Comparison of ENCODE assay signal across 32 mouse cellular contexts in the genomic region with DNA sequence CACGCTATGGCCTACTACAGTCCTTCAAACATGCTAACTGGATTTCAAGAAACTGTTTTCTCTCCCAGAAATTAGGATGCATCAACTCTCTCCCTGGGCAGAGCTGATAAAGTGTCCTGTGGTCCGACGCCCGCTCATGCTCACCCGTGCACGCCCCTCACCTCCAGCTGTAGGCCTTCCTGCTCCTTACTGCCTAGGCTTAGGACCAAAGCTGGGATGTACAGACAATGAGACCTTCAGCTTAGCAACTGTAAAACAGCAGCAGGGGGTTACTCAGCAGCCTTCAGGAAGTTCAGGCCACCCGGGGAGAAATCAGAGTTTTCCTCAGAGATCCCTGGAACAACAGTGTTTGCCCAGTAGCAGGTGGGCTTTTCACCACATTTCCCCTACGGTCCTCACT. TPM values are rescaled to one million over a fixed set of nuclear protein-coding genes. Genes with fewer than 3 reads are reported as not detected.
"Had no signal": no experiment of that assay in that cellular context is flagged by ENCODE, and none has a peak within 500 bp of the region (broad histone marks: within the 10 kb centered on the region; RNA-seq: fewer than 3 reads in every experiment).

No protein-coding gene starts in this region.

- H3K4me2 ChIP-seq: heart, embryonic 11.5 days; hindbrain, embryonic 12.5 days; hindbrain, embryonic 14.5 days; kidney, embryonic 15.5 days; limb, embryonic 12.5 days; liver, embryonic 11.5 days; liver, embryonic 13.5 days; liver, embryonic 15.5 days had no signal

- H3K4me3 ChIP-seq: gastrocnemius, adult 2 months; heart, adult 2 months; hindbrain, embryonic 10.5 days; hindbrain, embryonic 12.5 days; kidney, embryonic 15.5 days; limb, embryonic 12.5 days; liver, embryonic 13.5 days; liver, embryonic 15.5 days had no signal

- H3K9ac ChIP-seq: hindbrain, embryonic 12.5 days; hindbrain, embryonic 14.5 days; kidney, embryonic 15.5 days; limb, embryonic 12.5 days; liver, embryonic 13.5 days; liver, embryonic 15.5 days had no signal

- H3K4me1 ChIP-seq: kidney, embryonic 15.5 days; liver, embryonic 13.5 days; liver, embryonic 15.5 days had no signal

- H3K36me3 ChIP-seq: hindbrain, embryonic 10.5 days; hindbrain, embryonic 12.5 days; kidney, embryonic 15.5 days; limb, embryonic 12.5 days; liver, embryonic 13.5 days; liver, embryonic 15.5 days had no signal

- H3K9me3 ChIP-seq: hindbrain, embryonic 10.5 days; hindbrain, embryonic 12.5 days; kidney, embryonic 15.5 days; limb, embryonic 12.5 days; liver, embryonic 13.5 days; liver, embryonic 15.5 days had no signal

- DNase-seq: gastrocnemius, adult 2 months; gastrocnemius, postnatal 10 days; gastrocnemius, postnatal 25 days; heart, adult 2 months; heart, postnatal 10 days; heart, postnatal 4 days; kidney, adult 11 months; kidney, adult 2 months; kidney, adult 9 months; kidney, postnatal 14 days; kidney, postnatal 36 days; layer of hippocampus, adult 9-11 months; layer of hippocampus, postnatal 36 days; left cerebral cortex, postnatal 4 days; liver; liver, embryonic 13.5 days had no signal

- H3K27ac ChIP-seq: gastrocnemius, adult 2 months; heart, adult 2 months; hindbrain, embryonic 10.5 days; hindbrain, embryonic 12.5 days; hindbrain, embryonic 14.5 days; kidney, embryonic 15.5 days; kidney, postnatal 0 days; limb, embryonic 12.5 days; liver, embryonic 13.5 days; liver, embryonic 15.5 days had no signal

- ATAC-seq: hindbrain, embryonic 16.5 days; intestine, embryonic 16.5 days had no signal

- H3K27me3 ChIP-seq: hindbrain, embryonic 12.5 days; kidney, embryonic 15.5 days; limb, embryonic 12.5 days; liver, embryonic 13.5 days; liver, embryonic 15.5 days had no signal

RNA-seq across cellular contexts. Expression of a gene that starts 37.1 kb away (rescaled TPM):
- total RNA-seq: gastrocnemius, adult 2 months; gastrocnemius, postnatal 10 days; gastrocnemius, postnatal 25 days; gastrocnemius, postnatal 4 days; heart, adult 2 months; heart, postnatal 25 days had no signal
- polyA plus RNA-seq: heart, embryonic 14.5 days; heart, embryonic 16.5 days; intestine, embryonic 14.5 days; intestine, embryonic 16.5 days; kidney, adult 2 months; kidney, embryonic 15.5 days had no signal
